Mouse (Mus musculus): ENCODE data around the gene Fbxw4.

Fbxw4 gene

DNA sequence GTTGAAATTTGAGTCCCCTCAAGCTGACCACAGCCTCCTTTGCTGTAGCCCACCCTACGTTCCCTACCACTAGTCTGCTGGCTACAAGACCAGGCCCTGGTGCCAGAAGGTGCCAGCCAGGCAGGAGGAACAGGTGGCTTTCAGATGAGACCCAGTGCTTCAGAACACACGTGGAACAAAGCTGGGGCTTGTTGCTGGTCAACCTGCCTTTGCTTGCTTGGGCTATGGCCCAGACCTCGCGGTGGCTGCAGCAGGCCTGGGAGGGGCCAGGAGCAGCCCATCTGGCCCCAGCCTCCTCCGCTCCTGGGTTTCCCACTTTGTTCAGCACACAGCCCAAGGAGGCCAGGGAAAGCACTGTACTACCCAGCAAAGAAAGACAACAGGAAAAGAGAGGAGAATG, 49.3 kb downstream of the Fbxw4 start:
- DNase-seq, result peak; percentile 57 to 72

GRCm38 (mm10) chr19:45608648-45609339, 51.3 kb downstream of the Fbxw4 start:
- DNase-seq, result no peak

GRCm38 (mm10) chr19:45607479-45607878, 52.6 kb downstream of the Fbxw4 start:
- peak in 1 of 2 experiments; percentile 22 for DNase-seq

- DNase-seq, result peak; percentile 62 to 64
Measured at GRCm38 (mm10) chr19:45606701-45607100, 53.4 kb downstream of the Fbxw4 start.

DNA sequence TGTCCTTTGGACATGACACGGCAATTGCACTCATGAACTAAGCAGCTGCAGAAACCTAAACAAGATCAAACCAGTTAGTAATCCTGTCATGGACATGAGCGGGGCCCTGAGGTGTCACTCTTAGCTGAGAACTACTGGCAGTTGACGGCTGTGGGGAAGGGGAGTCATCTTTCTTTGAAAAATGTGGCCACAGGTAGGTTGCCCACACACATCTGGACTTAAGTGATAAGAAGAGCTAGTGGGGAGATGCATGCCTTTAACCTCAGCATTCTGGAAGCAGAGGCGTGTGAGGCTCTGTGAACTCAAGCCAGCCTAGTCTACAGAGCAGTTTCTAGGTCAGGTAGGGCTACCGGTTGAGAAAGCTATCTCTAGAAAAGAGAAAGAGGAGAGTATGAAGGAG, 57.5 kb downstream of the Fbxw4 start:
- DNase-seq, result no peak

DNA sequence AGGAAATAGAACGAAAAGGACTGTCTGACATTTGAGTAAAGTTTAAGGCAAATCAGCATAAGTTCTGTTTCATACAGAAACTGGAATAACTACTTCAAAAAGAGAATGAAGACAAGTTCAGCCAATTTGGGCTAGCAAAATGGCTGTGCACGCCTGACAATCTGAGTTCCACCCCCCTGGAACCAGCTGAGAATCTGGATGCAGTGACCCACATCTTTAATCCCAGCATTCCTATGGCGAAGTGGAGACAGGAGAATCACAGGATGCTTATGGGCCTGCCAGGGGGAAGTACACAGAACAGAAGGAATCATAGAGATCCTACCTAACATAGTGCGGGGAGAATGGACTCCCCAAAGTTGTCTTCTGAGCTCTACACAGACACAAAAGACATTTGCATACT, 63.0 kb downstream of the Fbxw4 start:
- DNase-seq, result no peak

- DNase-seq, result no peak
Measured at GRCm38 (mm10) chr19:45596434-45596833, 63.7 kb downstream of the Fbxw4 start.

DNA sequence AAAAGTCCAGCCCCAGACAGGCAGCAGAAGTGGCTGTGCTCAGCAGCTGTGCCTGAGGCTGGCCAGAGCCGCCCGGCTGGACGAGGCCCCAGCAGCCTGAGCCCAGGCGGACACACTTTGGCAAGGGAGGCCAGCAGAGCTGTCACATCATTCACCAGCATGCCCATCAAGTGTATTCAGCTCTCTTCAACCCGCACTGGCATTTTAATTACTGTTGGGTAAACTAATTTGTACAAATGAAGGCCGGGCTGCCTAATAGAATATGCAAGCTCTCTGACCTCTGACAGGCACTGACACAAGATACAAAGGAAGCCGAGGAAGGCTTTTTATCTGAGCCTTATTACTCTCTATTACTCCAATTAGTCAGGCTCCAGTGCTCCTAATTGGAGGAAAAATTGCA, 64.1 kb downstream of the Fbxw4 start:
- DNase-seq, result peak in 1 of 2 experiments; percentile 25

DNA sequence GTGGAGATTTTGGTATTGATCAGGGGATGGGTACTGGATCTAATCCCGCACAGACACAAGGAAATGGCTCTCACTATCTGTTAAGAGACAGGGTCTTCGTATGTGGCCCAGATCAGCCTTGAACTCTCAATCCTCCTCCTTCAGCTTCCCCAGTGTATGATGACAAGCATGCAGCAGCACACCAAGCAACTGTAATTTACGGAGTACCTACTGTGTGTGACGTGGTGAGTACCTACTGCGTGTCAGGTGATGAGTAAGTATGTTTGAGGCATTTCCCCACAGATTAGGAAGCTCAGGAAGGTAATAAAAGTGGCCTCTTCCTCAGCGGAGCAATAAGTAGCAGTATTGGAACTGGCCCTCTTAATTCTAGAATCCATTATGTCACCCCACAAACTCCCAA, 64.6 kb downstream of the Fbxw4 start:
- no peak for DNase-seq

GRCm38 (mm10) chr19:45594079-45594478, 66.0 kb downstream of the Fbxw4 start:
- DNase-seq, result no peak

GRCm38 (mm10) chr19:45592916-45593315, 67.2 kb downstream of the Fbxw4 start:
- DNase-seq, result peak; percentile 49 to 58

DNA sequence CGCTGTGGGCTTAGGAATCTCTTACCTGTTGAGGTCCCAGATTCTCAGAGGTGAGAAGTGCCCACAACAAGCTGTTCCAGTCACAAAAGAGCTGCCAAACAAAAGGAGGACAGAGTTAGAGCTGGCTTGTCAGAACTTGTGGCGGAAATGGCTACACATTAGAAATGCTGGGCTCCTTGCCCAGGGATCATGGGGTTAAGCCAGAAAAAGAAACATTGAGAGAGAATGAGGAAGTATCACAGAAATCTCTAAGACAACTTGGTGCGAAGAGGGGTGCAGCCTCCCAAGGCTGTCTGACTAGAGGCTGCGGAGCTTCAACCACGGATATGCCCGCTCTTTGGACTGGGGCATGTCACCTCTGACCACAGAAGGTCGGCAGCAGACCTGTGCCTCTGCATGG, 68.4 kb downstream of the Fbxw4 start:
- DNase-seq, result peak in 1 of 2 experiments; percentile 50

- DNase-seq, result peak in 1 of 2 experiments; percentile 29
Measured at GRCm38 (mm10) chr19:45589761-45590160, 70.4 kb downstream of the Fbxw4 start.

DNA sequence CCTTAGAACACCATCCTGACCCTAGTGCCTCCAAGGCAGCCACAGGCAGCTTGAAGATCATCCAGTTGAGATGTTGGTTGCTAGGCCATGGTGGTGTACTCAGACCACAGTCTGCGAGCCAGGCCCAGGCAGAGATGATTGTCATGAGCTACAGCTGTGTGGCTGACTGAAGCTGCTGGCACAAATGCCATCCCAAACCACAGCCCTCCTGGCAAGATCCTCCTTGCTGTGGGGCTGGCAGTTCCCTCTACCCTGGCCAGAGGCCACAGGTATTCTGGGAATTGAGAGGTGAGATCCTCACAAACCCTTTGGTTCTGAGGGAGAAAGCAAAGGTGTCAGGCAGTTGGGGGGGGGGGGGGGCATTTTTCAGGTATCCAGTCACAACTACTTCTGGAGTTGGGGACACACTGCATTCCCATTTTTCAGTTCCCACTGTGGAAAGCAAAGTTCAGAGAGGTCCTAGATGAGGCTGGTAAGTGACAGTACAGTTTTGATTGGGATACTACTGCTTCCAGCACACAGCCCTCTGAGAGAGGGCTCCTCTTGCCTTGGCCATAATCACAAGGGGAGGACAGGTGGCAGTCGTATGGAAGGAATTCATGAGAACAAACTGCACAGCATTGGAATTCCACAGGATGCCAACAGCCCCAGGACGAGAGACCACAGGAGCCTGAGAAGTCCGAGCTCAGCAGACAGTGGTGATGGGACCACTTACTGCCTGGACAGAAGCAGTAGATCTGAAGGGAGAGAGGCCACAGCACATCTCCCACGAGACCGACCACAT, 72.4 kb downstream of the Fbxw4 start:
- DNase-seq, result no peak

- DNase-seq, result no peak
Measured at GRCm38 (mm10) chr19:45586850-45587249, 73.3 kb downstream of the Fbxw4 start.

GRCm38 (mm10) chr19:45584856-45585620, 75.1 kb downstream of the Fbxw4 start:
- DNase-seq, result no peak

DNA sequence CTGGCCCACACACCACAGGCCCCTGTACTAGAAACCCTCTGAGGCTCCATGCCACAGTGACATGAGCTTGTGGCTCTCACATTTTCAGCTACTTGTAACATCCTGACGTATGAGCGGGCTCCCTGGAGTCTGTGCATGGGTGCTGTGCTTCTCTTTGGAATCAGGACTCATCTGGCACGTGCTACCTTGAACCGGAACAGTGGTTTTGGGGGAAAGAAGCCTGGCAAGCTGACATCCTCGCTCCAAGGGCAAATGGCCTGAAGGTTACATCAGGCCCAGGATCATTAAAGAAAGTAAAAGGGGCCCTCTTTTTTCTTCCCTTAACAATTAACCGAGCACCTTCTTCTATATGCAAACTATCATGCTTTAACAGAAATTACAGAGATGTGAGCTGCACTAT, 77.0 kb downstream of the Fbxw4 start:
- no peak for DNase-seq

DNA sequence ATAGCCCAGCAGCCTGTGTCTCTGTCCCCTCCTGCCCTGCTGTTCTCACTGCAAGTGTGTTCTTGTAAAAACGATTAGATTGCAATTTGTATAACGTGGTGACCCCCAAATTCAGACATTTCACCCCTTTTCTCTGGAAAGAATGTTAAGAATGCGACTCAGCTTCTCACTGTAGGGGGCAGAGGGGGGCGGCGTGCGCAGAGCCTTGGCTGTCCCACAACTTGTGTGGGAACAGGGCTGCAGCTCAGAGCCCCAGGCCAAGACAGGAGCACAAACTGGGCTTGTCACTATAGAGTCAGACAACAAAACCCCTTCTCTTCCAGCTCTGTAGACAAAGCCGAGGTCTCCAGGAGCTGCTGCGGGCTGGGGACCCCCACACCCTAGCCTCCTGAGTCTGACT, 78.0 kb downstream of the Fbxw4 start:
- DNase-seq, result no peak

DNA sequence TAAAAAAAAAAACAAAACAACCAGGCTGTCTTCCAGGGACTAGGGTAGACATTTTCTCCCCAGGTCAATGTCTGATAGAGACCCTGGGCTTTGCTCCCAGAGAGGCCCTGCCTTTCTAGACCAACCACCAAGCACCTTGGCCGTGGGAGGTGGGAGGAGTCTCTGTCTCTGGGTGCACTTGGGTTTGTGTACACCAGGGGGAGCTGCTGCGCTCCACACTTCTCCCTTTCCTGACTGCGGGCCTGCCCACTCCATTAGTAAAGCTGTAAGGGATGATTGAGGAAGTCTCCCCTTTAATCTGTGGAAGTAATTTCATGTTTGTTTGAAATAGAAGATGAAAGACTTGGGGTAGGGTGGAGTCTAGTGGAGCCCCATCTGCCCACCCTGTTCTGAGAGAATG, 78.9 kb downstream of the Fbxw4 start:
- peak; percentile 49 to 60 for DNase-seq

DNA sequence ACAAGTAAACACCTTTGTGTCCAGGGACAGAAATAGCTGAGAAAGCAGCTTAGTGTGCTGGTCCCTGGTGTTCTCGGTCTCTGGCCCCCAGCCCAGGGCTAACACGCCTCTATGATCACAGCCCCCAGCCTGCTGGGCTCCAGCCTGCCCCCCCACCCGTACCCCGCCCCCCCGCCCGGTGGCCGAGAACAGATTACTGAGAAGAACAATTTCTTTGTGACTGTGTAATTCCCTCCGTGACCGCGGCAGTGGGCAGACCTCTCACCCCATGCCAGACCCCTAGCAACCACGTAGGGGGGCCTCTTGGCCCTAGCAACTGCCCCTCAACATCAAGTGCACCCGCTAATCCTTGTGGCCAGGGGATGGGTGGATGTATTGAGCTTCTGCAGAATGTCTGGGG, 79.9 kb downstream of the Fbxw4 start:
- DNase-seq, result no peak

- no peak for DNase-seq
Measured at GRCm38 (mm10) chr19:45579416-45579815, 80.7 kb downstream of the Fbxw4 start.

DNA sequence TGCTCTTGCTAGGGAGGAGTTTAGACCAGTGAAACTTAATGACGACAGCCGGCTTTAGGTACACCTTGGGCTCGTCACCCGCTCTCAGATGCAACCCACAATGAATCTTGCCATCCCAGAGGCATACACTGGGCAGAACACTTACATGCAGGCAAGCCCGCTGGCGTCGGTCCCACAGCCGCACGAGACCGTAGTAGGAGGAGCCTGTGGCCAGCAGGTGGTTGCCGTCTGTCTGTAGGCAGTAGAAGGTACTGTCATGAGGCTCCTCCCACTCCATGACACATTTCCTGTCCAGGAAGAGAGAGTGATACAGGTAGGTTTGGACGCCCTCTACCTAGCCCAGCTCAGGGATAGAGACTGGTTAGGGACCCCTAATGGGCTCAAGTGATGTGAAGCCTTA, 81.1 kb downstream of the Fbxw4 start:
- DNase-seq, result no peak

DNA sequence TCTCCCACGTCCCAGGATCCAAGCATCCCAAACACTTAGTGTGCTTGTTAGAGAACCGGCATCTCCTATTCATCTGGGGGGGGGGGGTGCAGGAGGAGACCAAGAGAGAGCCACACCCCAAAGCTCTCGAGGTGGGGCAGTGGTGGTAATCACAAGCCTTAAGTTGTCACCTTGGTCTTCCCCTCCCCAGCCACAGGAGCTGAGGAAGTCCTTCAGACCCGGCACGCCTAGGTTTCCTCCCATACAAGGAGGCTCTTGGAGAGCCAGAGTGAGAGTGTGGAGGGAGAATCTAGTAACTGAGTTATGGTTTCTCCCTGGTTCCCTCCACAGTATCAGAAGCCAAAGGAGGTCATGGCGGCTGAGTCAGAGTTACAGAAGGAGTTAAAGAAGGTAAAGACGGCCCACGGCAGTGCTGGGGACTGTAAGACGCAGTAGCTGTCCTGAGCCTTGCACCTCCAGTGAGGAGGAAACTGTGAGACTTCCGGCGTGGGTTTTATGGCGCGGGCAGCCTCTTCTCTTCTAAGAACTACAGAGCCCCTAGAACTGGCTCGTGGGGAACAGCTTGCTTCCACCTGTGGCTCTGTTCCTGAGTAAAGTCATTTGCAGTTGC, 82.9 kb downstream of the Fbxw4 start:
- no peak for DNase-seq
